Mouse (Mus musculus) layer of hippocampus, postnatal 10 days (tissue): Measurements from ENCODE around the gene Sf3b4. TPM values are rescaled to one million over a fixed set of nuclear protein-coding genes. Genes with fewer than 3 reads are reported as not detected.

Source experiments
- DNase-seq, 2 experiments: peaks; one replicate each; pipeline ENCODE4 v3.0.0; 2021; ENCODE audit warnings: low spot score in 2 of 2
- long read RNA-seq: library from polyadenylated mRNA; stranded (forward); transcript quantifications from one replicate; pipeline ENCODE4 v2.0.0, GENCODE M21; 2023
- total RNA-seq, 2 experiments: library from RNA; stranded (reverse); gene quantifications; 2 replicates each; pipeline ENCODE4 v1.2.3; 2021

Gene Sf3b4
- 10 to 100 TPM; 54.3 to 55.7 TPM for total RNA-seq
- long read RNA-seq, transcript Sf3b4-201 (6 exons, 1,915 nt) = major isoform, 85 of 92 reads
- long read RNA-seq, partial matches to known transcripts = 5 of 92 reads
- long read RNA-seq, other reads (novel, unspliced or antisense) = 2 of 92 reads

- peak; percentile 82 to 84 for DNase-seq
Observed at GRCm38 (mm10) chr3:96172197-96173178, at the start of gene Sf3b4. Gene Sf3b4 (plus strand): TSS chr3:96172332.

- no peak for DNase-seq
Observed at GRCm38 (mm10) chr3:96124235-96124634, 47.9 kb upstream of the Sf3b4 start.

- DNase-seq = no peak
Observed at GRCm38 (mm10) chr3:96128128-96128527, 44.0 kb upstream of the Sf3b4 start.

GRCm38 (mm10) chr3:96132478-96132877 lies 39.7 kb upstream of the Sf3b4 start:
- no peak for DNase-seq

GRCm38 (mm10) chr3:96133327-96133905 lies 38.7 kb upstream of the Sf3b4 start:
- DNase-seq = no peak

- no peak for DNase-seq
Observed at GRCm38 (mm10) chr3:96135011-96135410, 37.1 kb upstream of the Sf3b4 start.

GRCm38 (mm10) chr3:96147950-96148349 lies 24.2 kb upstream of the Sf3b4 start:
- peak; percentile 56 to 71 for DNase-seq

- no peak for DNase-seq
Observed at GRCm38 (mm10) chr3:96151836-96152235, 20.3 kb upstream of the Sf3b4 start.

- DNase-seq = no peak
Observed at GRCm38 (mm10) chr3:96152611-96153010, 19.5 kb upstream of the Sf3b4 start.

- DNase-seq = no peak
Observed at GRCm38 (mm10) chr3:96155501-96155900, 16.6 kb upstream of the Sf3b4 start.

GRCm38 (mm10) chr3:96159820-96160219 lies 12.3 kb upstream of the Sf3b4 start:
- no peak for DNase-seq

- no peak for DNase-seq
Observed at GRCm38 (mm10) chr3:96160222-96160802, 11.8 kb upstream of the Sf3b4 start.

GRCm38 (mm10) chr3:96160803-96161516 lies 11.2 kb upstream of the Sf3b4 start:
- DNase-seq = peak in 1 of 2 experiments; percentile 43

- DNase-seq = peak in 1 of 2 experiments; percentile 43
Observed at GRCm38 (mm10) chr3:96161869-96162840, 10.0 kb upstream of the Sf3b4 start, which contains the start of gene Mtmr11. Gene Mtmr11 (plus strand): TSS chr3:96162004.

GRCm38 (mm10) chr3:96163040-96163439 lies 9.1 kb upstream of the Sf3b4 start:
- DNase-seq = no peak

GRCm38 (mm10) chr3:96168466-96169158 lies 3.5 kb upstream of the Sf3b4 start:
- no peak for DNase-seq

- no peak for DNase-seq
Observed at GRCm38 (mm10) chr3:96170276-96170675, 1.9 kb upstream of the Sf3b4 start.

GRCm38 (mm10) chr3:96170976-96171545 lies 1.1 kb upstream of the Sf3b4 start:
- no peak for DNase-seq
